Mouse (Mus musculus): Measurements from ENCODE around the gene Ipo9. TPM values are rescaled to one million over a fixed set of nuclear protein-coding genes. Genes with fewer than 3 reads are reported as not detected.

Ipo9 gene
- polyA plus RNA-seq, 1 experiment from 2014 or later: 80.2 TPM

- Histone ChIP-seq H3K4me2 (no peak overlapping the region), H3K27ac (replicated peaks) (peak overlapping the region; percentile 43; the same call in 1 of the 2 replicates), H3K9ac (no peak overlapping the region), H3K36me3 (peaks cover 97% of the 10 kb centered on the region), H3K27me3 (replicated peaks) (no peaks in the 10 kb centered on the region), H3K4me3 (no peak overlapping the region), H3K9me3 (no peaks in the 10 kb centered on the region), H3K4me1 (peaks cover 18% of the 10 kb centered on the region)
- 74% methylated on average over 3 of the region's 3 CpGs for WGBS
- no peak for ATAC-seq (ENCODE audit: extremely low read depth, insufficient number of reproducible peaks, low FRiP score, low TSS enrichment)
Measured at GRCm38 (mm10) chr1:135461097-135461730, 30.9 kb upstream of the Ipo9 start.

GRCm38 (mm10) chr1:135460521-135460920, 30.2 kb upstream of the Ipo9 start:
- no peak overlapping the region for H3K27ac ChIP-seq (replicated peaks)
- H3K36me3 ChIP-seq: peaks cover 97% of the 10 kb centered on the region
- 88% methylated on average over 16 of the region's 16 CpGs for WGBS
- no peak overlapping the region for H3K4me2 ChIP-seq
- no peaks in the 10 kb centered on the region for H3K27me3 ChIP-seq (replicated peaks)
- no peak for ATAC-seq (ENCODE audit: extremely low read depth, insufficient number of reproducible peaks, low FRiP score, low TSS enrichment)
- no peak overlapping the region for H3K9ac ChIP-seq
- no peaks in the 10 kb centered on the region for H3K9me3 ChIP-seq
- H3K4me3 ChIP-seq: no peak overlapping the region
- peaks cover 18% of the 10 kb centered on the region for H3K4me1 ChIP-seq

DNA sequence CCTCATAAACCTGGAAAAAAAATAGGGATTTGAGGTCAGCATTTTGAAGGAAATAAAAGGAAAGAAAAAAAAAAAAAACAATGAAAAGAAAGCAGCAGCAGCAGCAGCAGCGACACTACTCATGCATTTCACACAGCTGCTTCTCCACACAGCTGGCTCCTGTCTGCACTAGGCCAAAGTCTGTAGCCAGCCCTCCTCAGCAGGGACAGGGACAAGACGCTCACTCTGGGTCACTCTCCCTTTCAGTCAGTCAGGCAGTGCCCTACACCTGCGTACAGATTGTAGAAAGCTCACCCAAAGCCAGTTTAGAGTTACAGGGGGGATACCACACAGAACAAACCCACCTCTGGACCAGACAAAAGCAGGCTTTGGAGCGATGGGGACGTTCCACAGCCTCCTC, 27.6 kb upstream of the Ipo9 start:
- no peak overlapping the region for H3K4me2 ChIP-seq

DNA sequence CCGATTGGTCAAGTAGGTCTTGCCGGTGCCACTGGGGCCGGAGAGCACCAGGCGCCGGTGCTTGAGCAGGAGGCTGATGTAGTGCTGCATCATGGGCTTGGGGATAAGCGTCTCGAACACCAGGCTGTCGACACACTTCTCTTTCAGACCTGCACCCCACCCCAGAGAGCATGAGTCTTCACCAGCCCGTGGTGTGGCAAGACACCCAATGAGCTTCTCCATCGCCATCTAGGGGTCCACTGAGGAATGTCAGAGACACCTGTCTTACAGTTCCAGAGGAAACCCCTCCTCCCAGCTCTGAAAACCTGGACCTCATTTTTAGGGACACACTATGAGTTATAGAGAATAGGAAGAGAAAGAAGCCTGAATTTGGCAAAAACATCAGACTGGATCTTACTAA, 22.0 kb upstream of the Ipo9 start:
- H3K27ac ChIP-seq (replicated peaks): no peak overlapping the region
- peaks cover 98% of the 10 kb centered on the region for H3K36me3 ChIP-seq
- no peaks in the 10 kb centered on the region for H3K27me3 ChIP-seq (replicated peaks)
- 59% methylated on average over 10 of the region's 10 CpGs for WGBS
- no peak overlapping the region for H3K4me3 ChIP-seq
- ATAC-seq (ENCODE audit: extremely low read depth, insufficient number of reproducible peaks, low FRiP score, low TSS enrichment): no peak
- no peak overlapping the region for H3K4me2 ChIP-seq
- no peaks in the 10 kb centered on the region for H3K4me1 ChIP-seq
- H3K9ac ChIP-seq: no peak overlapping the region
- H3K9me3 ChIP-seq: no peaks in the 10 kb centered on the region

More for the DNA sequence above, 27.6 kb upstream of the Ipo9 start:
- Histone ChIP-seq H3K9me3 (no peaks in the 10 kb centered on the region), H3K27me3 (replicated peaks) (no peaks in the 10 kb centered on the region), H3K27ac (replicated peaks) (no peak overlapping the region), H3K4me1 (peaks cover 16% of the 10 kb centered on the region), H3K36me3 (peaks cover 97% of the 10 kb centered on the region), H3K9ac (no peak overlapping the region), H3K4me3 (no peak overlapping the region)
- no peak for ATAC-seq (ENCODE audit: extremely low read depth, insufficient number of reproducible peaks, low FRiP score, low TSS enrichment)
- WGBS: 86% methylated on average over 5 of the region's 5 CpGs

DNA sequence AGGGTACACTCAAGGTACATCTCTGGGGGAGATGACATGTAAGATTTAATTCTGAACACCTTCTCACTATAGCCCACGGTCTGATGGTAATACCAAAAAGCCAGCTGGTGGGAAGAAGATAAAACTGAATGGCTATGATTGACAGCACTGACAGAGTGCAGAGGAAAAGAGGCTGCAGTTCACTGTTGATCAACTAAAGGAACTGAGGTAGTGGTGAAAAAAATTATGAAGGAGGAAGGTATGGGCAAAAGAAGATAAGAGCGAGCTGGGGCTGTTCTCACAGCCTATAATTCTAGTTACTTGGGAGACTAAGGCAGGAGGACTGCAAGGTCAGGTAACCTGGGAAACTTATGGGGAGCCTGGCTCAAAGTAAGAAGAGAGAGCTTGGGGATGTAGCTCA, 21.1 kb upstream of the Ipo9 start:
- Histone ChIP-seq H3K9me3 (no peaks in the 10 kb centered on the region), H3K9ac (no peak overlapping the region), H3K36me3 (peaks cover 95% of the 10 kb centered on the region), H3K4me3 (no peak overlapping the region), H3K4me2 (no peak overlapping the region), H3K4me1 (no peaks in the 10 kb centered on the region), H3K27me3 (replicated peaks) (no peaks in the 10 kb centered on the region), H3K27ac (replicated peaks) (no peak overlapping the region)
- ATAC-seq (ENCODE audit: extremely low read depth, insufficient number of reproducible peaks, low FRiP score, low TSS enrichment): no peak
- WGBS: 71% methylated on average over 2 of the region's 2 CpGs

DNA sequence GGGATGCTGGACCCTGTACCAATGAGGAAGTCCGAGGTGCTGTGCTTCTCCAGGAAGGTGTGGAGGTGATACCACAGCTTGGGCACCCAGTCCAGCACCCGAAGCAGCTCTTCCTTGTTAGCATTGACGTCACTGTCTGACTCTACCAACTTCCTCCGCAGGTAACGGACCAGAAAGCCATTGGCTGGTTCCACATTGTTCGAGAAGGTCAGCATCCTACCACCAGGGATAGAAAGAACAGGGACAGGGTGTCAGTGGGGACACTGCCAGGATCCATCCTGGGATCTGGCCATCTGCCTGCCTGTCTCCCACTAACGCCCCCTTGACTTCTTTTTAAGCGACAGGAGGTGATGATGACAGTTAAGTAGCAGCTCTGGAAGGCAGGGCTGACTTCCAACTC, 19.6 kb upstream of the Ipo9 start:
- H3K27ac ChIP-seq (replicated peaks): no peak overlapping the region
- H3K4me3 ChIP-seq: no peak overlapping the region
- H3K36me3 ChIP-seq: peaks cover 92% of the 10 kb centered on the region
- H3K27me3 ChIP-seq (replicated peaks): no peaks in the 10 kb centered on the region
- WGBS: 74% methylated on average over 8 of the region's 8 CpGs
- H3K4me1 ChIP-seq: no peaks in the 10 kb centered on the region
- ATAC-seq (ENCODE audit: extremely low read depth, insufficient number of reproducible peaks, low FRiP score, low TSS enrichment): no peak
- no peak overlapping the region for H3K4me2 ChIP-seq
- H3K9me3 ChIP-seq: no peaks in the 10 kb centered on the region
- H3K9ac ChIP-seq: no peak overlapping the region

GRCm38 (mm10) chr1:135448940-135449339, 18.6 kb upstream of the Ipo9 start:
- H3K4me1 ChIP-seq: no peaks in the 10 kb centered on the region
- no peak overlapping the region for H3K27ac ChIP-seq (replicated peaks)
- H3K4me3 ChIP-seq: no peak overlapping the region
- no peak overlapping the region for H3K9ac ChIP-seq
- peaks cover 92% of the 10 kb centered on the region for H3K36me3 ChIP-seq
- no peak for ATAC-seq (ENCODE audit: extremely low read depth, insufficient number of reproducible peaks, low FRiP score, low TSS enrichment)
- 82% methylated on average over 5 of the region's 5 CpGs for WGBS
- H3K27me3 ChIP-seq (replicated peaks): no peaks in the 10 kb centered on the region
- no peaks in the 10 kb centered on the region for H3K9me3 ChIP-seq
- H3K4me2 ChIP-seq: no peak overlapping the region

DNA sequence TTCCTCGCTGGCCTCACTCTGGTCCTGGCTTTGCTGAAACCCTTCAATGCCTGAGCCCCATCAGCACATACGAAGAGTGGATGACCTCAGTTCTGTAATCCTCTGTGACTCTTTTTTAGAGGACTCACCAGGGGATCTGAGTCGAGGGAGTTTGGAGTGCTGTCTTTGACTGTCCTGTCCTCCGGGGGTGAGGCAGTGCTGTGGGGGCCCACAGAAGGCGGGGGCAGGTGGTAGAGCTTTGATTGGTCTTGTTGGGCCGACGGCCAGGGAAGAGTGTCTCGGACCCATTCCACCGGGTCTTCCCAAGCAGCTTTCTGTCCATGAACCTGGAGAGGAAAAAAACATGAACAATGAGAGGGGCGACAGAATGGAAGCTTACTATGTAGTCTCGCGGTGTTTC, 13.2 kb upstream of the Ipo9 start:
- Histone ChIP-seq H3K4me1 (no peaks in the 10 kb centered on the region), H3K9me3 (no peaks in the 10 kb centered on the region), H3K4me2 (no peak overlapping the region), H3K36me3 (peaks cover 92% of the 10 kb centered on the region), H3K4me3 (no peak overlapping the region), H3K9ac (no peak overlapping the region), H3K27ac (replicated peaks) (no peak overlapping the region), H3K27me3 (replicated peaks) (no peaks in the 10 kb centered on the region)
- no peak for ATAC-seq (ENCODE audit: extremely low read depth, insufficient number of reproducible peaks, low FRiP score, low TSS enrichment)
- 86% methylated on average over 12 of the region's 12 CpGs for WGBS

GRCm38 (mm10) chr1:135441861-135442260, 11.6 kb upstream of the Ipo9 start:
- peaks cover 92% of the 10 kb centered on the region for H3K36me3 ChIP-seq
- WGBS: 87% methylated on average over 3 of the region's 3 CpGs
- no peak for ATAC-seq (ENCODE audit: extremely low read depth, insufficient number of reproducible peaks, low FRiP score, low TSS enrichment)

GRCm38 (mm10) chr1:135440986-135441385, 10.7 kb upstream of the Ipo9 start:
- WGBS: 82% methylated on average over 6 of the region's 6 CpGs
- no peak for ATAC-seq (ENCODE audit: extremely low read depth, insufficient number of reproducible peaks, low FRiP score, low TSS enrichment)
- Histone ChIP-seq H3K4me3 (no peak overlapping the region), H3K9ac (no peak overlapping the region), H3K36me3 (peaks cover 84% of the 10 kb centered on the region), H3K4me2 (no peak overlapping the region), H3K27ac (replicated peaks) (no peak overlapping the region), H3K27me3 (replicated peaks) (no peaks in the 10 kb centered on the region), H3K9me3 (no peaks in the 10 kb centered on the region), H3K4me1 (peaks cover 4% of the 10 kb centered on the region)

More at GRCm38 (mm10) chr1:135441861-135442260, 11.6 kb upstream of the Ipo9 start:
- Histone ChIP-seq H3K4me1 (no peaks in the 10 kb centered on the region), H3K4me2 (no peak overlapping the region), H3K4me3 (no peak overlapping the region), H3K27ac (replicated peaks) (no peak overlapping the region), H3K9ac (no peak overlapping the region), H3K27me3 (replicated peaks) (no peaks in the 10 kb centered on the region), H3K9me3 (no peaks in the 10 kb centered on the region)

GRCm38 (mm10) chr1:135438801-135439200, 8.5 kb upstream of the Ipo9 start:
- no peaks in the 10 kb centered on the region for H3K9me3 ChIP-seq
- H3K9ac ChIP-seq: no peak overlapping the region
- no peak overlapping the region for H3K4me2 ChIP-seq
- 76% methylated on average over 6 of the region's 6 CpGs for WGBS
- no peak overlapping the region for H3K4me3 ChIP-seq
- H3K4me1 ChIP-seq: peaks cover 21% of the 10 kb centered on the region
- 0 out of 2 replicates have a peak overlapping the region, but pooled peaks have one; percentile 12 for H3K27ac ChIP-seq (replicated peaks)
- H3K27me3 ChIP-seq (replicated peaks): no peaks in the 10 kb centered on the region
- H3K36me3 ChIP-seq: peaks cover 65% of the 10 kb centered on the region
- ATAC-seq (ENCODE audit: extremely low read depth, insufficient number of reproducible peaks, low FRiP score, low TSS enrichment): no peak

GRCm38 (mm10) chr1:135435823-135436222, 5.5 kb upstream of the Ipo9 start:
- H3K4me2 ChIP-seq: no peak overlapping the region
- ATAC-seq (ENCODE audit: extremely low read depth, insufficient number of reproducible peaks, low FRiP score, low TSS enrichment): no peak
- no peak overlapping the region for H3K9ac ChIP-seq
- H3K9me3 ChIP-seq: no peaks in the 10 kb centered on the region
- H3K27ac ChIP-seq (replicated peaks): peak overlapping the region; percentile 65
- H3K27me3 ChIP-seq (replicated peaks): no peaks in the 10 kb centered on the region
- no peak overlapping the region for H3K4me3 ChIP-seq
- H3K36me3 ChIP-seq: peaks cover 35% of the 10 kb centered on the region
- WGBS: 3% methylated on average over 2 of the region's 2 CpGs
- peaks cover 31% of the 10 kb centered on the region for H3K4me1 ChIP-seq

All from heart, embryonic 13.5 days (tissue).